Mouse (Mus musculus): ENCODE results near the gene Asb2. TPM values are rescaled to one million over a fixed set of nuclear protein-coding genes. Genes with fewer than 3 reads are reported as not detected.

The Asb2 gene
- 1 to 10 TPM; 2.5 to 3.6 TPM for total RNA-seq (2021)
- long read RNA-seq, experiment 1, partial matches to known transcripts: 1 of 7 reads
- long read RNA-seq, experiment 1, other reads (novel, unspliced or antisense): 0 of 7 reads
- long read RNA-seq, experiment 2, partial matches to known transcripts: 3 of 5 reads
- long read RNA-seq, experiment 2, other reads (novel, unspliced or antisense): 0 of 5 reads

DNA sequence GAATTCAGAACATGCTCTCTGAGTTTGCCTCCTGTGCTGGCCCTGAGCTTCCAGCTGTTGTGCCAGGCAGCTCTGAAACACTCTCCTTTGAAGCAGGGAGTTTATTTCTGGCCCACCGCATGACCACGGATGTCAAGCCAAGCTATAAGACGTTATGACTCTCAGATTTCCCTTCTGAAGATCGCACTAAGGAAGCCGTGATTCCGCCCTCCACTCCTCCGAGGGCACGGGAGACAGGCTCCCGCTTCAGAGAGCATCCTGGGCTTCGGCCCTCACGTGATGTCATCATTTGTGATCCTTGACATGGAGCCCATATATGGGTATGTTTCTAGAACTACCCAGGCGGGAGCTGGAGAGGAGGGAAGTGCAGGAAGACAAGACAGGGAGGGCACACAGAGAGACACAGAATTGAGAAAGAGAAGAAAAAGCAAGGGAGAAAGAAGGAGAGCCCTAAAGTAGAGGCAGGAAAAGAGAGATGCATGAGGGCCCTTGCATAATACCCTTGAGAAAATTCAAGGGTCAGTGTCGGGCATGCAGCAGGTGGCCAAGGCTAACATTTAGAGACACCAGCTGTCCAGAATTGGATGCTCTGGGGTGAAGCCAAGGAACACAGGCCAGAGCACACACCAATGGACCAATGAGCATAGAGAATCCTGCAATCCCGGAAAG, at the start of gene Asb2:
TSS of gene Asb2 (minus strand) at position 256 of the 669 bp plus-strand sequence.
- intact Hi-C loops (cut with DNase I): no loop called here
- no peak for DNase-seq (ENCODE audit: low spot score in 2 of 2)

DNA sequence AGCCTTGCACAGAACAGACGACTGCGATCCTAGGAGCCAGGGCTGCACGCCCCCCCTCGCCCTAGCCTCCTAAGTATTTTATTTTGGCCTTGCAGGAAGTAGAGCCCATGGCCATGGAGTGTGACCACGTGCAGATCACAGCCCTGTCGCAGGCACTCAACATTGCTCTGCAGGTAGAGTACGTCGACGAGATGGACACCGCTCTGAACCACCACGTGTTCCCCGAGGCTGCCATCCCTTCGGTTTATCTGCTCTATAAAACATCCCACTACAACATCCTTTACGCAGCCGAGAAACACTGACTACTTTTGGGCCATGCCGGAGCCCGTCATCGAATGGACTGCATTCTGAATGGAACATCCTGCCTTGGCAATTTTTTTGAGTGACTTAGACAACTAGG, 48.3 kb upstream of the Asb2 start:
- no peak for DNase-seq (ENCODE audit: low spot score in 2 of 2)
- intact Hi-C loops (cut with DNase I): no loop called here

DNA sequence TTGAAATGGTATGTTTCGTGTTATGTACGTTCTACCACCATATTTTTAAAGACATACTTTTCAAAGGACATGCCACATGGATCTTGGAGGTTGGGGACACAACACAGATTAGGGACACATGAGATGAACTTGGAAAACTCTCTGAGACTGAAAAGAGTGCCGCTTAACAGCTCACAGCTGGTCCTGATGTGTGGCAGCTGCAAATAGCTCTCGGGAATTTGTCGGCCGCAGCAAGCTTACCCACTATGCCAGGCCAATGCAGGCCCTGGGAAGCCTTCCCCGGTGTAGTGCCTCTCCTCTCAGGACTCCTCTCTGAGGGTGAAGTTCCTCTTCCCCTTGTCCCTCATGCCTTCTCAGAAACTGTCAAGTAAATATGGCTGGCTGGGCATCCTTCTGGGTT, 41.0 kb upstream of the Asb2 start:
- no peak for DNase-seq (ENCODE audit: low spot score in 2 of 2)
- intact Hi-C loops (cut with DNase I): no loop called here

DNA sequence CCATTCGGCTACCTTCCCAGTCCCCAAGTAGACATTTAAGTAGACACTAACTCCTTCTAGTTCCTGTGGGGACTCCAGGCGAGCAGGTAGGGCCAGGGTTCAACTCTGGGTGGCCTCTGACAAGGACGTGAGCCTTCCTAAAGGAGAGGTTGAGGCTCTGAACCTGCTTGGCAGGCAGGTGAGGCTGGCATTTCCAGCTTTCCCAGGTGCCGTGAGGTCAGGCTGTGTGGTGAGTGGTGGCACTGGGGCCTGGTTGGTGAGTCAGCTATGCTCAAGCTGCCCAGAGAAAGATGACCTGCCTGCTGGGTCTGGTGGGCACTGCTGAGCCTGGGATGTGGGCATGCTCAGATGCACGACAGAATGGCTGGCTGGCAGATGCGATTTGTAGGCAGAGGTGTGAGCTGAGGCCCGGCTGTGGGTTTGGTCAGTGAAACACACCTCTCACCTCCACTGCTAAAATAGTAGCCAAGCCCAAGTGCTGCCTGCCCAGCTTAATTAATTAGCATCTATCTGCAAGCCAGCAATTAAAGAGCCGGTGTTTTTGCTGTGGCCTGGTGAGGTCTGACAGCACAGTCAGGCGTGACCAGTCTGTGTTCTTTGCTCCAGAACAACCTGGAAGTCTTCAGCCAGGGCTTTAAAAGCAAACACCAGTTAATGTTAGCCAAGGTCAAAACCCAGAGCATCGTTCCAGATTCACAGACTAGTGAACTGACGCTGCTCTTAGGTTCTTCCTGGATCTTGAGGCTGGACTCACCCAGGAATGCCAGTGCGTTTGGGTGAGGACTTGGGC, 39.9 kb upstream of the Asb2 start:
- intact Hi-C loops (cut with DNase I): no loop called here
- no peak for DNase-seq (ENCODE audit: low spot score in 2 of 2)

DNA sequence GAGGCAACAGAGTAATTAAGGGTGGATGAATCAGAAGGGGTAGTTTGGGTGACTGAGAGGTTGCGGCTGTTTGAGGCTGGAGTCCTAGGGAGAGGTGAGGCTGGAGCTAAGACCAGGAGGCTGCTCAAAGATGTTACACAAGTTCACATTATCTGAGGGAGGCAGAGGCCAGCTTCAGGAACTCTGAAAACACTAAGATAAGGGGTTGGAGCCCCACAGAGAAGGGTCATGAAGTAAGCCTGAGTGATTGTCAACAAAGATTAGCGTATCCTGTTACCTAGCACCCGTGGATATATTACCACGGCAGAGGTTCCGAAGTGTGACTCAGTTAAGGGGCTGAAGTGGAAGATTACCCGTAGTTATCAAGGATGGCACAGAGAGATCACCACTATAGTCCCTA, 37.7 kb upstream of the Asb2 start:
- no peak for DNase-seq (ENCODE audit: low spot score in 2 of 2)
- intact Hi-C loops (cut with DNase I): no loop called here

DNA sequence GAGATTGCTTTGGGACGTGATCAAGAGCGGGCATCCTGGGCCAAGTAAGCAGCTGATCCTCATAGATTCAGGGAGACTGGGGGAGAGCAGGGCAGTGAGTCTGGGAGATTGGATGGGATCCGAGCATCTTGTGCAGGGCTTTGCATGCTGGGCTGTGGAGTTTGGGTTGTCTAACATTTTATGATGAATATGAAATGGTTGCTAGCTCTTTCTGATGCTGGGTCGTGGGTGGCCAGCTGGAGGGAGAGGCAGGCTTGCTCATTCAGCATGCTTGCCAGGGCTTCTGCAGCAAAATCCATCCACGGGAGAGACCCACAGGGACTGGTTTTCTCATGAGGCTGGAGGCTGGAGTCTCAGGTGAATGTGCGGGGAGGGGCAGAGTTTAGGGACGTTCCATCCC, 35.3 kb upstream of the Asb2 start:
- DNase-seq (ENCODE audit: low spot score in 2 of 2): peak; percentile 51 to 54
- intact Hi-C loops (cut with DNase I): no loop called here

DNA sequence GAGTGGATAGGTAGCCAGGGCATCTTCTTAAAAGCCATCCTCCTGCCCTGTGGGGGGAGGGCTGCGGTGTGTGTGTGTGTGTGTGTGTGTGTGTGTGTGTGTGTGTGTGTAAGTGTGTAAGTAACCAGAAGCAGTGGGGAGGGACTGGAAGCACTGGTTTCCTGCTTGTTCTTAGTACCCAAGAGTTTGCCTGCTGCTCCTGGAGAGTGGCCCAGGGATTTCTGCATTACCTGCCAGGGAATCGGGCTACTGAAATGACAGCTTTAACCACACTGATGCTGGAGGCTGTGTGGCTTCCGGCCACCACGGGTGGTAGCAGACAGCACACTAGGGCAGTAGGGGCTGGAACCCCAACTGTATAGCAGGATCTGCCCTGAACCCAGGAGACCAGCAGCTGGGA, 34.2 kb upstream of the Asb2 start:
- intact Hi-C loops (cut with DNase I): no loop called here
- no peak for DNase-seq (ENCODE audit: low spot score in 2 of 2)

DNA sequence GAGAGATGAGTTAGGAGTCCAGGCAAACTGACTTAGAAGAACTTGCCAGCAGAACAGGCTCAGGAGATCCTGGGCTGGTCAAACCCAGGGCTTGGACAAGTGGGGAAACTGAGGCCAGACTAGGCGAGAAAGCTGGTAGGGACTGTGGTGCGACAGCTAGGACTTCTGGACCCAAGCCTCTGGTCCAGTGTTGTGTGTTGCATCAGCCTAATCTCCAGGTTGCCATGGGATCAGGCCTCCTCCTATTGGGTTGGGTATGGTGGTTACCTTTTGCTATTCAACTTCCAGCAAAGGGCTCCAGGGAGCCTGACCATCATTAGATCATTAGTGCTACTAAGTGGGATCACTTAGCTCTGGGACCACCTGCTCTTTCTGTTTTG, 33.5 kb upstream of the Asb2 start:
- intact Hi-C loops (cut with DNase I): no loop called here
- DNase-seq (ENCODE audit: low spot score in 2 of 2): no peak

DNA sequence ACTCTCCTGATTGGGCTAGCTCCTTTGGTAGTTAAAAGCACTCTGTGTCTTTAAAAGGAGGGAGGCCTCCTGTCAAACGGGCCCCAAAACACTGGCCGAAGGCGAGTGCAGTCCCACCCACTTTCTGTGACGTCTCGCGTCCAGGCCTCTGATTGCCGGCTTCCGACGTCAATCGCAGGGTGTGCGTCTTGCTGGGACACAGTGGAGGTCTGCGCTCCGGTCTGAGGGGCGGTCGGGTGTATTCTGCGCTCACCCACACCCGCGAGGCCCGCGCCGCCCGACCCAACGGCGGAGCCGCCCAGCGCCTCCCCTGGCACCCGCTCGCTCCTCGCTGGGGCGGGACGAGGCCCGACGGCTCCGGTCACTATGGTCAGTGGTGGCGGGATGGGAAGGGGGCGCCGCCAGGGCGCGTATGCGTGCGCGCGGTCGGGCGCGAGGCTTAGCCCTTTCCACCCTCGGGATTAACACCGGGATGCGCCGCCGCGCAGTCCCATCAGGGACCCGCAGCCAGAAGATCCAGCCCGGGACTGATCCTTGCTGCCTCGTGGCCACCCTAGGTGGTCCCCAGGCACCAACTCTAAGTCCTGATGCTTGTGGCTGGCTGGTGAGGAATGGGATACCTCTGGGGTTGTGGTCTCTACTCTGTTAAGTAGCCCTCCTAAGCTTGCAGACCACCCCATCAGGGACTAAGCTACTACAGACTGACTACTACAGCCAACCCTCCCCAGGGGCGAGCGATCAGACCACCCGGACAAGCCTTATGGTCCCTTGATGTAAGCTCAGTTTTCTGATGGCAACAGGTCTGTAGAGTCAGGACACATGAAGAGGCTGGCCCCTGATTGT, 32.9 kb upstream of the Asb2 start, which contains the start of gene Otub2:
TSS of gene Otub2 (plus strand) at position 178 of the 843 bp plus-strand sequence.
- DNase-seq (ENCODE audit: low spot score in 2 of 2): peak; percentile 97 to 98
- intact Hi-C loops (cut with DNase I): no loop called here

DNA sequence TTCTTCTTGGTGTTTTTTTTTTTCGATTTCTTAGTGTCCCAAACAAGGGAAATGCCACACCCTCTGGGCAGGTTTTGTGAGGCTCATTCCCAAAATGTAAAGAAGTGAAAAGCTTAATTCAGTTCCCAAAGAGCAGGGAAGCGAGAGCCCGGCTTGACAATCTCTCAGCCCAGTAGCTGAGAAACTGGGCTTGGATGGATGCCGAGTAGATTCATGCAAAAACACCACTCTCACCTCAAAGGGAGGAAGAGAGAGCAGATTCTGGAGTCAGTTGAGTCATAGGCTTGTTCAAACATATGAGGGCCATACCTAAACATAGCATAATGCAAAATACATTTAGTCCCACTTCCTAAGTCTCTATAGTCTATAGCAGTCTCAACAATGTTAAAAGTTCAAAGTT, 24.4 kb upstream of the Asb2 start:
- intact Hi-C loops (cut with DNase I): no loop called here
- DNase-seq (ENCODE audit: low spot score in 2 of 2): no peak

DNA sequence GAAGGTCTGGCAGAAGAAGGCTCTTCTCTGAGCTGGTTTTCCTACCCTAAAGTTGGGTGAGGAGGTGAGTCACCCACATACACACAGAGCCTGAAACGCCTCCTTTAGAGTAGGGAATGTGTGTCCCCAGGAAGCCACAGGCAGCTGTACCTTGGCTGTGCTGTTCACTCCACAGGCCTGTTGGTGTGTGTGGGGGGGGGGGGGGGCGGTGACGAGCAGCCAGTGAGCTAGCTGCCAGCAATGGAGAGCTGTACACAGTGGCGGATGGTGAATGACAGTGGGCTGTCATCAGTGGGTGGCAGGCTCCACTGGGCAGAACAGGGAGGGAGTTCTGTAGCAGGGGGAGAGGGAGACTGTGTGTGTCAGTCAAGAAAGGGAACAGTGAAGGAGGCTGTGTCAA, 21.0 kb upstream of the Asb2 start:
- peak; percentile 52 to 74 for DNase-seq (ENCODE audit: low spot score in 2 of 2)

DNA sequence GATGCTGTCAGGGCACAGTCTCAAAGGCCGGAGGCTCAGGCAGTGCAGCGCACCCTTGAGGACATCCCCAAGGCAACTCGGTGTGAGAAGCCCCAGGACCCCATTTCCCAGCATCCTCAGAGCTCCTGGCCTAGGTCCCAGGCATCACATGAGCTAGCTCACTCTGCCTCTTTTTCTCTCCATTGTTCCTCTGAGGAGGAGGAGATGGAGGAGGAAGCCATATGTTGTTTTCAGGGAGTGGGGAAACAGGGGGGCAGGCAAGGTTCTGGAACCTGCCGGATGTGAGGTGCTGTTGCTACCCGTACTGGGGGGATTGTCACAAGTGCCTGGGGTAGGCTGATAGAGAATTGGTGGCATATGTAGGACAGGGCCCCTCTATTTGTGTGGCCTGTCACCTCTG, 20.3 kb upstream of the Asb2 start:
- intact Hi-C loops (cut with DNase I): no loop called here
- peak; percentile 63 to 81 for DNase-seq (ENCODE audit: low spot score in 2 of 2)

More for the DNA sequence above, 21.0 kb upstream of the Asb2 start:
- intact Hi-C loops (cut with DNase I): no loop called here

DNA sequence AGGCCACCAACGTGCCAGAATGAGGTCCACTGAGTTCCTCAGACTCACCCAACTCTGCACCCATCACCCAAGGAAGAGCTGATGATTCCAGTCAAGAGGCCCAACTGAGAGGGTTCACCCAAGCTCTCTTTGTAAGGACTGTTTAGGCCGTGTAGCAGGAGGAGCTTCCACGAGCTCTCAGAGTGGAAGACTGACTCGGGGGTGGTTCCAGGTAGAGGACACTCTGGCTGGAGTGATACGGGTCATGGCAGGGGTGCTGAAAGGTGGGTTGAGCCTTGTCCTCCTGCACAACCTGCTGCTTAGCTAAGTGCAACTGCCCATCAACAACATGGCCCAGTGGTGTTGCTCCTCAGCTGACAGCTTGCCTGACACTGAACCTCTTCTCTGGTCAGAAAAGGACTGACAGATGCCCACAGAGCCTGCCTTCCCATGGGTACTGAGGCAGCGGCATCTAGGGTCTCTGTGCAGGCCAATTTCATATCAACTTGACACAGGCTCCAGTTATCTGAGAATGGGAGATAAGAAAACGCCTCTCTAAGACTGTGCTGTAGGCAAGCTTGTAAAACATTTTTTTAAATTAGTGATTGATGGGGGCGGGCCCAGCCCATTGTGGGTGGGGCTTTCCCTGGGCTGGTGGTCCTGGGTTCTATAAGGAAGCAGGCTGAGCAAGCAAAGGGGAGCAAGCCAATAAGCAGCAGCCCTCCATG, 17.9 kb upstream of the Asb2 start:
- DNase-seq (ENCODE audit: low spot score in 2 of 2): no peak
- intact Hi-C loops (cut with DNase I): no loop called here

DNA sequence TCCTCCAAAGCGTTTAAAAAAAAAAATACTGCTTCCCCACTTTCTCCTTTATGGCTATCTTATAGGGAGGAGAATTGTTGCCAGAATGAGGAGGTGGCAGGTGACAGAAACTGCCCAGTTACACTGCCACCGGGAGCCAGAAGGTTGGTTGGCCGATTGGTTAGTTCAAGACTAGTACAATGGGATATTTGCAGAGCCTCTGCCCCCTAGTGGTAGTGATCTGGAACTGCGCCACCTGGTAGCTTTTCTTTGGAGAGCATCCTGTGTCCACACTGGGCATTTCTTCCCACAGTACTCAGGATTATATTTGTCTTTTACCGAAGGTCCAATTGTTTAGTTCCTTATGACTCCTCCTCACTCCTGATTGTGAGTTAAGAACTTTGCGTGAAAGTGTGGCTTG, 15.9 kb upstream of the Asb2 start:
- peak in 1 of 2 experiments; percentile 63 for DNase-seq (ENCODE audit: low spot score in 2 of 2)
- intact Hi-C loops (cut with DNase I): no loop called here

DNA sequence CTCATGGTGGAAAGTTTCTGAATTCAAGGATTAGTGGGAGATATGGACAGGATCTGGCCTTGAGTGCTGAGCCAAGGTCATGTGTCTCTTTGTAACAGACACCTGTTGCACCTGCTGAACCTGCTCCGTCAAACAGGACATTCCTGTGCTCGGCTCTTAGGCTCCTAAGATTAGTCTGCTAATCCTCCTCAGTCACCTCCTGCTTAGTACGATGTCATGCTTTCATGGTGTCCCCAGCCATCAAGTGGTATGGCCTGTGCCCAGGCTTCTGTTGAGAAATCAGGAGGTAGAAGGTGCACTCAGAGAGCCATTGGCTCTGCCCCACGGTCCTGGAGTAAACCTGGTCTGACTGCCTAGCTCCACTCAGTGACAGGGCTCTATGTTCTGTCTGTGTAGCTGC, 15.1 kb upstream of the Asb2 start:
- no peak for DNase-seq (ENCODE audit: low spot score in 2 of 2)
- intact Hi-C loops (cut with DNase I): no loop called here

DNA sequence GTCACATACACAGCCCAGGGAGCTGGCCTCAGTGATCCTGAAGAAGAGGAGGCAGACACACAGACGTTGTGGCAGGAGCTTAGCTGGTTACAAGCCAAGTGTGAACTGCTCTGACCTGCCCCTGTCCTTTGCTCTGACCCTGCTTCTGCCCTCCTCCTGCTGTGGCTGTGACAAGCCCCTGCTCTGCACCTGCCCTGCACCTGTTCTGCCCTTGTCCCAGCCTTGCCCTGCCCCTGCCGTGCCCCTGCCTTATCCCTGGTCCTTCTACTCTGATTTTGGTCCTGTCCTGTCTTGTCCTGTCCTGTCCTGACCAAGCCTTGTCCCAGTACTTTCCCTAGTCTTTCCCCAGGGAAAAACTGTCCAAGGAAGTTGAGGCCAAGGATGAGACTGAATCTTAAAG, 13.0 kb upstream of the Asb2 start:
- DNase-seq (ENCODE audit: low spot score in 2 of 2): no peak
- intact Hi-C loops (cut with DNase I): loop anchor here (5.0 kb wide), 1 partner anchor 46 kb away; no protein-coding TSS in a partner anchor

DNA sequence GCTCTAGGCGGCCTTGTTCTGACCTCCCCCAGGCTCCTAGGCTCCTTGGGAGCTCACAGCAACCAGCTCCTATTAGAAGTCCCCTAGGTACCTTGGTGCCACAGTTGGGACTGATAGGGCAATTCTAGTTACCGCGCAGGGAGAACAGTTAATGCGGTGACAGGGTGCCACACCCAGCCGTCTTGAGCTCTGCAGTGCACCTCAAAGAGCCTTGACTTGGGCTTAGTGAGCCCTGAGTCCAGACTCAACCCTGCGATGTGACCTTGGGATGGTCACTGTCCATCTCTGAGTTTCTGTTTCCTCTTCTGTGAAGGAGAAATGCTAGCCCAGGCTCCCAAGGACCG, 12.5 kb upstream of the Asb2 start:
- intact Hi-C loops (cut with DNase I): loop anchor here (5.0 kb wide), 1 partner anchor 46 kb away; no protein-coding TSS in a partner anchor
- no peak for DNase-seq (ENCODE audit: low spot score in 2 of 2)

DNA sequence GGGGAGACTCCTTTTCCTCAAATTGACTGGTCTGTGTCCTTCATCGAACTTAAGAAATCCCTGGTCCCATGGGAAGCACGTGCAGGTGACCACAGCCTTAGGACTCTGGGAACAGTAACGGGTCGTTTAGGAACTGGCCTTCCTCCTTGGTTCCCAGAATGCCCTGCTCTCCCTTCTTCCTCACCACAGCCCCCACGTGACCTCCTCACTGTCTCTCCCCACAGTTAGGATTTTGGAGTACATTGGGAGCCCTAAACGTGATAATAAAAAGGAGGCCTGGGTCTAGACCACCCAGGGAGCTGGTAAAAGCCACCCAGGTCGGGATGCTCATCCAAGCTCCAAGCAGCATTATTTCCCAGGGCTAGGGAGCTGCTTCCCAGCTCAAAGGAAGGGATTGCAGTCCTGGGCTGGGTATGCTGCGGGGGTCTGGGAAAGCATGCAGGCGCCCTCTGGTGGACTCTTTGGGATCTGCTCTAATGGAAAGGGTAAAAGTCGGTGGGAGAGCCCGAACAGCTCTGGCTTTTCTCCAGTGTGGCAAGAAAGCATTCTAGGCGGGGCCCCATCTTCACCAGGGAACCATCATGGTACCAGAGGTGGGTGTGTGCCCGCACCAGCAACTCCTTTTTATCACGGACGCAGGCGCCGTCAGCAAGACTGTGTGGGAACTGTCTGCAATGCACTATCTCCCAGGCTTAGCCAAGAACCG, 12.0 kb upstream of the Asb2 start:
- intact Hi-C loops (cut with DNase I): loop anchor here (5.0 kb wide), 1 partner anchor 45 kb away; no protein-coding TSS in a partner anchor

DNA sequence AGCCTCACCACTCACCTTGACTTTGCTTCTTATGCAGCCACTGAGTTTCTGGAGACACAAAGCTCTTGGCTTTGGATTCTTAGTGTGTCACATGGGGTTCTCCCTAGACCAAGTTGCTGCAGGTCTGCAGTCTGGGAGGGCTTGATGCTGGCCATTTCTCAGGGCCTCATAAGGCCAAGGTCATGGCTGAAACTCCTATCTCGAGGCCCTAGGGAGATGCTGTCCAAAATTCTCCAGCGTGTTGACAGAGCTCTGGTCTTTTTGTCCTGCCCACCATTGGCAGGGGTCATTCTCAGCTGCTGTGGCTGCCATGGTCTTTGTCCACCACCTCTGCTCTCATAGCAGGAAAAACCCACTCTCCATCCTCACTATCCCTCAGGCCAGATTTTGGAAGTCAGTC, 11.4 kb upstream of the Asb2 start:
- intact Hi-C loops (cut with DNase I): loop anchor here (5.0 kb wide), 1 partner anchor 45 kb away; no protein-coding TSS in a partner anchor
- no peak for DNase-seq (ENCODE audit: low spot score in 2 of 2)

More for the DNA sequence above, 12.0 kb upstream of the Asb2 start:
- DNase-seq (ENCODE audit: low spot score in 2 of 2): peak; percentile 87

All from left cerebral cortex, postnatal 14 days (tissue).